Comparison of ENCODE assay signal across 21 mouse cellular contexts in the genomic region with DNA sequence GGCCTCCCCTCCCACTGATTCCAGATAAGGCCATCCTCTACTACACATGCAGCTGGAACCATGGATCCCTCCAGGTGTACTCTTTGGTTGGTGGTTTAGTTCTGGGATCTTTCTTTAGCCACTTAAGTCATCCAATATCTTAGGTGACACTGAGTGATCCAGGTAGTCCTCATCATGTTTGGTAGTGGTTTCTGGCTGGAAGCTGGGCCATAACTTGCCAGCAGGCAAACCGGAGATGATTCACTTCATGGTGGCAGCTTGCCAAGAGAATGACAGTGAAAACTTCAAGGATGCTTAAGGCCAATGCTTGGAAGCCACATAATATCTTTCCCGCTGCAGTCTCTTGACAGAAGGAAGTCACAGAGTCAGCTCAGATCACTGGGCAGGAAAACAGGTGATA. TPM values are rescaled to one million over a fixed set of nuclear protein-coding genes. Genes with fewer than 3 reads are reported as not detected.
A peak's percentile ranks its signal among the peaks of the same experiment; 100 is the strongest.
DNase-seq lines count a peak whose midpoint lies in the region; ATAC-seq and TF ChIP-seq lines count a peak whose summit lies in the region.
"Had no signal": no experiment of that assay in that cellular context is flagged by ENCODE, and none has a peak within 500 bp of the region (broad histone marks: within the 10 kb centered on the region; RNA-seq: fewer than 3 reads in every experiment).

No protein-coding gene starts in this region.

- ATAC-seq in kidney, embryonic 16.5 days (ENCODE audit: low FRiP score, low TSS enrichment) = no peak
- ATAC-seq: forebrain, embryonic 16.5 days; intestine, embryonic 15.5 days; lung, postnatal 0 days; midbrain, embryonic 15.5 days had no signal

- H3K4me3 ChIP-seq in kidney, adult 2 months (ENCODE audit: insufficient read depth, low read depth, low read length) = no peak overlapping the region
- no peak overlapping the region for H3K4me3 ChIP-seq in kidney, embryonic 16.5 days (ENCODE audit: low read length)
- no peak overlapping the region for H3K4me3 ChIP-seq in gastrocnemius, adult 2 months
- H3K4me3 ChIP-seq: embryonic facial prominence, embryonic 13.5 days; heart, adult 2 months; intestine, embryonic 15.5 days; liver, embryonic 15.5 days; midbrain, embryonic 15.5 days had no signal

- TF ChIP-seq POLR2A in kidney, adult 2 months (IDR thresholded peaks at IDR 0.05; ENCODE audit: low read depth, low read length) = no peak

- no peak overlapping the region for H3K27ac ChIP-seq in kidney, adult 2 months (ENCODE audit: insufficient read depth, low read depth, low read length)
- H3K27ac ChIP-seq in kidney, embryonic 16.5 days (ENCODE audit: low read length) = no peak overlapping the region
- no peak overlapping the region for H3K27ac ChIP-seq in gastrocnemius, adult 2 months
- H3K27ac ChIP-seq: embryonic facial prominence, embryonic 13.5 days; heart, adult 2 months; hindbrain, embryonic 14.5 days; intestine, embryonic 15.5 days; liver, embryonic 15.5 days; midbrain, embryonic 15.5 days had no signal

- no peaks in the 10 kb centered on the region for H3K4me1 ChIP-seq in kidney, adult 2 months (ENCODE audit: control insufficient read depth, insufficient read depth, low read length)
- H3K4me1 ChIP-seq in kidney, embryonic 16.5 days (ENCODE audit: insufficient read depth, low read length) = no peaks in the 10 kb centered on the region
- H3K4me1 ChIP-seq: liver, embryonic 15.5 days; midbrain, embryonic 15.5 days had no signal

- H3K9ac ChIP-seq in kidney, embryonic 16.5 days (replicated peaks; ENCODE audit: low read length) = no peak overlapping the region
- H3K9ac ChIP-seq: embryonic facial prominence, embryonic 13.5 days; hindbrain, embryonic 14.5 days; intestine, embryonic 15.5 days; liver, embryonic 15.5 days; midbrain, embryonic 15.5 days had no signal

- H3K9me3 ChIP-seq in kidney, embryonic 16.5 days (ENCODE audit: low read length) = no peaks in the 10 kb centered on the region
- H3K9me3 ChIP-seq: embryonic facial prominence, embryonic 13.5 days; intestine, embryonic 15.5 days; liver, embryonic 15.5 days; midbrain, embryonic 15.5 days had no signal

- no peaks in the 10 kb centered on the region; the same call in 1 of the 2 replicates for H3K27me3 ChIP-seq in kidney, adult 2 months (replicated peaks; ENCODE audit: control insufficient read depth, insufficient read depth, low read length)
- no peaks in the 10 kb centered on the region for H3K27me3 ChIP-seq in kidney, embryonic 16.5 days (ENCODE audit: insufficient read depth, low read length)
- H3K27me3 ChIP-seq: intestine, embryonic 15.5 days; liver, embryonic 15.5 days; midbrain, embryonic 15.5 days had no signal

- WGBS in kidney, adult 2 months = 40% methylated on average over 2 of the region's 2 CpGs
- 66% methylated on average over 2 of the region's 2 CpGs for WGBS in kidney, embryonic 16.5 days

- intact Hi-C loops in gastrocnemius, adult 2 months (cut with DNase I) = no loop called here

- TF ChIP-seq CTCF in kidney, adult 2 months (conservative IDR thresholded peaks at IDR 0.05; ENCODE audit: insufficient read depth, insufficient read length, low read depth, low read length) = no peak
- no peak for TF ChIP-seq CTCF in gastrocnemius, adult 2 months (IDR thresholded peaks at IDR 0.05)

- H3K36me3 ChIP-seq in kidney, adult 2 months (ENCODE audit: control insufficient read depth, insufficient read depth, low read length) = no peaks in the 10 kb centered on the region
- H3K36me3 ChIP-seq in kidney, embryonic 16.5 days (ENCODE audit: insufficient read depth, low read length) = no peaks in the 10 kb centered on the region
- H3K36me3 ChIP-seq: embryonic facial prominence, embryonic 13.5 days; intestine, embryonic 15.5 days; liver, embryonic 15.5 days; midbrain, embryonic 15.5 days had no signal

- peak; percentile 69 for DNase-seq in kidney, adult 2 months
- peak; percentile 93 for DNase-seq in MN1 (ENCODE audit: low spot score)
- peak; percentile 52 for DNase-seq in adrenal gland, postnatal 10 days
- peak; percentile 44 to 55 for DNase-seq in kidney, postnatal 25 days
- DNase-seq in gastrocnemius, adult 2 months = no peak
- DNase-seq in embryo, embryonic 11 days = no peak
- DNase-seq: cerebellum, adult 9-10 months; heart, adult 2 months; thymus, adult 2 months had no signal

- H3K4me2 ChIP-seq in kidney, embryonic 16.5 days (replicated peaks; ENCODE audit: low read depth, low read length) = no peak overlapping the region
- H3K4me2 ChIP-seq: embryonic facial prominence, embryonic 13.5 days; hindbrain, embryonic 14.5 days; intestine, embryonic 15.5 days; liver, embryonic 15.5 days; midbrain, embryonic 15.5 days had no signal

RNA-seq across cellular contexts. Expression of a gene that starts 42.1 kb away (rescaled TPM):
- polyA plus RNA-seq in kidney, adult 2 months (2012; rRNA removed) = 0.23 and 0.33 TPM in 2 replicates
- 0.25 and 0.62 TPM in 2 replicates for polyA plus RNA-seq in kidney, embryonic 16.5 days (2015; fragmentation: Nextera tagmentation; extraction: Ambion mirVana)
- total RNA-seq in adrenal gland, postnatal 10 days (2021) = 10 to 100 TPM; 32.2 to 38.4 TPM
- under 1 TPM in 1 of 2 experiments, not detected in 1; 0.08 TPM for total RNA-seq in gastrocnemius, adult 2 months (2021)
- total RNA-seq: layer of hippocampus, postnatal 14 days; left cerebral cortex, postnatal 10 days; megakaryocyte progenitor cell, adult 5-6 weeks had no signal
- polyA plus RNA-seq: cortical plate, adult 2 months; forebrain, embryonic 16.5 days; hindbrain, embryonic 14.5 days; midbrain, embryonic 15.5 days had no signal

Comparison
In these comparisons a context has a peak if more than half of its experiments do, and no peak if none do; other contexts are left out.
1. DNase-seq: peak in kidney, adult 2 months (single experiment), MN1 (single experiment), adrenal gland, postnatal 10 days (single experiment) and kidney, postnatal 25 days (2 of 2); none in gastrocnemius, adult 2 months (single experiment) and embryo, embryonic 11 days (single experiment).
2. RNA of a gene that starts 42.1 kb away (total RNA-seq): 32.2 to 38.4 TPM in adrenal gland, postnatal 10 days; 0.08 TPM in gastrocnemius, adult 2 months; every median in the first group is over 10 times any median in the second.